Mouse (Mus musculus) olfactory bulb, adult 2 months (tissue): ENCODE measurements around the gene Gm45808. TPM values are rescaled to one million over a fixed set of nuclear protein-coding genes. Genes with fewer than 3 reads are reported as not detected.
A peak's percentile ranks its signal among the peaks of the same experiment; 100 is the strongest.

ENCODE experiments used
- H3K27ac ChIP-seq: fragments of 200-500 bp; 2 replicates; pipeline ENCODE4 v1.5.1; 2012; ENCODE audit warnings: low read depth, low read length; ENCODE audit not compliant: insufficient read depth
- H3K4me1 ChIP-seq: fragments of 200-500 bp; 2 replicates; pipeline ENCODE4 v1.6.1; 2012; ENCODE audit warnings: low read length; ENCODE audit not compliant: control insufficient read depth, insufficient read depth
- H3K4me3 ChIP-seq: fragments of 200-500 bp; 2 replicates; pipeline ENCODE4 v1.5.1; 2012; ENCODE audit warnings: mild to moderate bottlenecking, low read depth, low read length, moderate library complexity; ENCODE audit not compliant: insufficient read depth
- CTCF ChIP-seq: fragments of 200-500 bp; IDR thresholded peaks from 2 replicates; pipeline ENCODE4 v1.5.1; 2012; ENCODE audit warnings: low read depth, mild to moderate bottlenecking, low read length, moderate library complexity; ENCODE audit not compliant: insufficient read depth
- POLR2A ChIP-seq: fragments of 200-500 bp; IDR thresholded peaks from 2 replicates; pipeline ENCODE4 v1.6.1; 2012; ENCODE audit warnings: mild to moderate bottlenecking, low read depth, low read length, moderate library complexity; ENCODE audit not compliant: insufficient read depth
- WGBS: fragments of 180-500 bp; shearing (Covaris S2); methylation state at CpG from one replicate; pipeline ENCODE4 v1.1.7; 2018; 5-methylcytosine and 5-hydroxymethylcytosine counted together
- polyA plus RNA-seq: library from polyadenylated mRNA; stranded (reverse); fragments of >200 nt; gene quantifications from 2 replicates; pipeline ENCODE4 v1.2.4, GENCODE M21; 2012; ENCODE audit warnings: low replicate concordance; ENCODE audit not compliant: missing spikeins, insufficient read depth, insufficient read length

Gm45808 gene
- polyA plus RNA-seq, 1 experiment, result not detected

DNA sequence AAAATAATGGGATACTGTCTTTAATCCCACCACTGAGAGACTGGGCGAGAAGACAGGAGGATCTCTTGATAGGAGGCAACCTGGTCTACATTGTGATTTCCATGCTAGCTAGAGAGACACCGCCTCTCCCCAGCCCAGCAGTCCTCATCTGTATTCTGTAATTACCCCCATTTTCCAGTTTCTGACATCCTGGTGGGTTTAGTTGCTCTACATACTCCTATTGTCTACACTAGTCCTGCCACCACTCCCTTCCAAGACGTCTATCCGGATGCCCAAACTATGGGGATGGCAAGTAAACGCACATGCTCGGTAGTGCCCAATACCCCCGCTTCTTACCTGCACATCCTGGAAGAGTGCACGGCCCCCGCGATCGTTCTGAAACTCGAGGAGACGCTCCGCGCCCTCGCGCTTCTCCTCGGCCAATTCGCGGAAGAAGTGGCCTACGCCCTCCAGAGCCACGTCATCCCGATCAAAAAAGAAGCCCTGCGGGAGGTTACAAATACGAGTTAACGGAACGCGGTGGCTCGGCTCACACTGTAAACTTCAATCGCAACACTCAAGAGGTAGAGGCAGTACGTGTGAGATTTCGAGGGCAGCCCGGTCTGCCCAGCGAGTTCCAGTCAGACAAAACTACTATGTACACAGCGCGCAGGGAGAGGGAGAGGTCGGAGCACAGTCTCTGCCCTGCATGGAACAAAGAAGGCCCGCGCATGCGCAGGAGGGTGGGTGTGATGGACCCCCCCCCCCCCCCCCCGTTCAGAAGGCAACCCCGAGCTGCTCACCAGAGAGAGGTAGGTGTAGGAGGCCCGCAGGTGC, 27.7 kb downstream of the Gm45808 start:
- Histone ChIP-seq H3K4me1 (peaks cover 22% of the 10 kb centered on the region), H3K27ac (peak overlapping the region; percentile 65), H3K4me3 (peak overlapping the region; percentile 58)
- WGBS, result under 1% methylated on average over 43 of the region's 43 CpGs
- TF ChIP-seq CTCF, result no peak
- TF ChIP-seq POLR2A, result no peak

GRCm38 (mm10) chr7:45457204-45458060, 29.2 kb downstream of the Gm45808 start:
- Histone ChIP-seq H3K4me1 (peaks cover 22% of the 10 kb centered on the region), H3K4me3 (no peak overlapping the region), H3K27ac (no peak overlapping the region)
- TF ChIP-seq POLR2A (0 out of 2 replicates have a peak, but pooled peaks have one; percentile 10), CTCF (no peak)
- WGBS, result 42% methylated on average over 10 of the region's 10 CpGs

GRCm38 (mm10) chr7:45456721-45457203, 29.8 kb downstream of the Gm45808 start:
- 59% methylated on average over 9 of the region's 9 CpGs for WGBS
- peaks cover 22% of the 10 kb centered on the region for H3K4me1 ChIP-seq
- TF ChIP-seq CTCF (no peak), POLR2A (no peak)
- no peak overlapping the region for H3K4me3 ChIP-seq
- H3K27ac ChIP-seq, result no peak overlapping the region

- H3K4me1 ChIP-seq, result peaks cover 27% of the 10 kb centered on the region
- no peak for TF ChIP-seq POLR2A
- no peak for TF ChIP-seq CTCF
- H3K4me3 ChIP-seq, result no peak overlapping the region
- 73% methylated on average over 13 of the region's 13 CpGs for WGBS
- no peak overlapping the region for H3K27ac ChIP-seq
Observed at GRCm38 (mm10) chr7:45455932-45456696, 30.5 kb downstream of the Gm45808 start.

DNA sequence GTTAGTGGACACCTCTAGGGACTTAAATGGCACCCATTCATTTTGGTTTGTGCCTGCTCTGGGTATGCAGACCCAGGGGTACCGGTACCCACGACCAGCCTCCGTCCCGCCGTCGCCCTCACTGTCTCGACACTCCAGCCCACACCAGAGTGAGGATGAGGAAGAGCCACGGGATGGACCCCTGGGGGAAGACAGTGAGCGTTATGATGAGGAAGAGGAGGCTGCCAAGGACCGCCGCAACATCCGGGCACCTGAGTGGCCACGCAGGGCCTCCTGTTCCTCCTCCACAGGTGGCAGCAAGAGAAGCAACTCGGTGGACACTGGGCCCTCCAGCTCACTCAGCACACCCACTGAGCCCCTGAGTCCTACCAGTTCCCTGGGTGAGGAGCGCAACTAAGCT, 31.6 kb downstream of the Gm45808 start:
- H3K4me3 ChIP-seq, result no peak overlapping the region
- H3K4me1 ChIP-seq, result peaks cover 17% of the 10 kb centered on the region
- no peak overlapping the region for H3K27ac ChIP-seq
- 92% methylated on average over 15 of the region's 15 CpGs for WGBS
- no peak for TF ChIP-seq POLR2A
- TF ChIP-seq CTCF, result no peak

DNA sequence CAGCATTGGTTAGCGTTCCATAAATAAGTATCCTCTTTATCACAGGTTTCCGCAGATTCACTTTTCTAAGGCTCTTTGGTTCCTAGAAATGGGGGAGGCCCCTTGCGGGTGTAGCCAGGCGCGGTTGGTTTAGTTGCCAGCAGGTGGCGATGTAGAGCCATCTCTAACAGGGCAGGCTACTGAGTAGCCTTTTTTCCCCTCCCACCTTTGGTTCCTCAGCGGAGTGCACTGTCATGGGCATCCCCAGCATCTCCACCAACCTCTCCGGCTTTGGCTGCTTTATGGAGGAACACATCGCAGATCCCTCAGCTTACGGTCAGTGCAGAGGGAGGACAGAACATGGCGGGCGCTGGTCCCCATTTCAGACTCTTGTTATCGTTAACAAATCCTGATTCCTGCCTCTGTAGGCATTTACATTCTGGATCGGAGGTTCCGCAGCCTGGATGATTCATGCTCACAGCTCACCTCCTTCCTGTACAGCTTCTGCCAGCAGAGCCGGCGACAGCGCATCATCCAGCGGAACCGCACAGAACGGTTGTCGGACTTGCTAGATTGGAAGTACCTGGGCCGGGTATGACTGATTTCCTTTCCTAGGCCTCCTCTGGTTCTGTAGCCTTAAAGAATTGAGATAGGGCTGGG, 35.1 kb downstream of the Gm45808 start:
- peak overlapping the region; percentile 44 for H3K4me3 ChIP-seq
- 39% methylated on average over 23 of the region's 23 CpGs for WGBS
- no peak for TF ChIP-seq POLR2A
- peak; percentile 73 for TF ChIP-seq CTCF
- peaks cover 7% of the 10 kb centered on the region for H3K4me1 ChIP-seq
- peak overlapping the region; percentile 16; the same call in 1 of the 2 replicates for H3K27ac ChIP-seq

GRCm38 (mm10) chr7:45449974-45450373, 36.6 kb downstream of the Gm45808 start:
- WGBS, result 79% methylated on average over 1 of the region's 1 CpGs
- TF ChIP-seq CTCF, result no peak
- TF ChIP-seq POLR2A, result no peak
- no peak overlapping the region for H3K4me3 ChIP-seq
- H3K27ac ChIP-seq, result no peak overlapping the region
- peaks cover 7% of the 10 kb centered on the region for H3K4me1 ChIP-seq
